Mouse (Mus musculus): ENCODE results near the gene 2210011C24Rik.

Gene 2210011C24Rik

GRCm38 (mm10) chr8:84002957-84003611 lies 8.9 kb downstream of the 2210011C24Rik start:
- Histone ChIP-seq H3K27me3 (ENCODE audit: insufficient read depth, low read length) (peaks cover 23% of the 10 kb centered on the region), H3K36me3 (ENCODE audit: insufficient read depth, low read length) (peaks cover 41% of the 10 kb centered on the region), H3K4me1 (replicated peaks; ENCODE audit: low read depth, low read length) (peaks cover 69% of the 10 kb centered on the region), H3K9me3 (ENCODE audit: low read length) (no peaks in the 10 kb centered on the region), H3K4me3 (replicated peaks; ENCODE audit: low read length) (no peak overlapping the region)
- no peak for TF ChIP-seq NANOG (IDR thresholded peaks at IDR 0.05; ENCODE audit: borderline replicate concordance, low read length)
- TF ChIP-seq POU5F1 (IDR thresholded peaks at IDR 0.05; ENCODE audit: borderline replicate concordance, low read length), result no peak
- no peak for TF ChIP-seq CTCF (conservative IDR thresholded peaks at IDR 0.05; ENCODE audit: low read length)

DNA sequence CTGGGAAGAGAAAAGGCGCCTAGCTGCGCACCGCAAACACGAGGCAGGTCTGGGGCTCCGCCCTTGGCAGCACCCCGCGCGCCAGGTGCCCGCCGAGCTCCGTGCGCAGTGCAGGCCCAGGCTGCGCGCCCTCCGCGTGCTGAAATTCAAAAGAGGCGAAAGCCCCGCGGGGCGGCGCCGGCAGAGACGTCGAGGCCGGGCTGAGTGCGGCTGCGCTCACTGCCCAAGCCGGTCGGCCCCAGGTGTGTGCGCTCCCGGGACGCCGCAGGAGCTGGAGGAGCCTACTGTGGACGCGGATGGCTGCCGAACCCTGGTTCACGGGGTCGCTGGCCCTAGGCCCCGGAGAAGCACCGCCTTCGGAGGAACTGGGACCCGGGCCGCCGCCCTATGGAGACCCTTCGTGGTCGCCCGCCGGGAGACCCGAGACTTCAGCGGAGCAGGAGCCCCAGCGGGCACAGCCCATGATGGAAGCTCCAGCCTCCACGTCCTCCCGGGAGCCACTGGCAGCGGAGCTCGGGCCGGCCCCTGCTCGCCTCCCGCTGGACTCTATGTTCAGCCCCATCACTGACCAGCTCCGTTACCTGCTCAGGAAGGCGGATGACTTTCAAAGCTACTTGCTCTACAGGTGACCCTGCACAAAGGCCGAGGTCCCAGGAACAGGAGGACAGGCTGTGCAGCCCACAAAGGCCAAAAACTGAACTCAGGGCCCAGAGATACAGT lies 10.5 kb downstream of the 2210011C24Rik start, which contains the start of gene 1700067K01Rik:
Gene 1700067K01Rik (plus strand): TSS at position 222 of the 720 bp plus-strand sequence.
- Histone ChIP-seq H3K4me1 (replicated peaks; ENCODE audit: low read depth, low read length) (peaks cover 61% of the 10 kb centered on the region), H3K36me3 (ENCODE audit: insufficient read depth, low read length) (peaks cover 41% of the 10 kb centered on the region), H3K27me3 (ENCODE audit: insufficient read depth, low read length) (peaks cover 24% of the 10 kb centered on the region), H3K9me3 (ENCODE audit: low read length) (no peaks in the 10 kb centered on the region), H3K4me3 (replicated peaks; ENCODE audit: low read length) (peak within 1 kb of the TSS; percentile 76)
- TF ChIP-seq POU5F1 (IDR thresholded peaks at IDR 0.05; ENCODE audit: borderline replicate concordance, low read length) (no peak), NANOG (IDR thresholded peaks at IDR 0.05; ENCODE audit: borderline replicate concordance, low read length) (no peak), CTCF (conservative IDR thresholded peaks at IDR 0.05; ENCODE audit: low read length) (no peak)

- Histone ChIP-seq H3K9me3 (ENCODE audit: low read length) (no peaks in the 10 kb centered on the region), H3K4me3 (replicated peaks; ENCODE audit: low read length) (peak overlapping the region; percentile 86; the same call in 1 of the 2 replicates), H3K27me3 (ENCODE audit: insufficient read depth, low read length) (peaks cover 38% of the 10 kb centered on the region), H3K4me1 (replicated peaks; ENCODE audit: low read depth, low read length) (peaks cover 64% of the 10 kb centered on the region), H3K36me3 (ENCODE audit: insufficient read depth, low read length) (peaks cover 44% of the 10 kb centered on the region)
- TF ChIP-seq NANOG (IDR thresholded peaks at IDR 0.05; ENCODE audit: borderline replicate concordance, low read length), result no peak
- TF ChIP-seq POU5F1 (IDR thresholded peaks at IDR 0.05; ENCODE audit: borderline replicate concordance, low read length), result no peak
- TF ChIP-seq CTCF (conservative IDR thresholded peaks at IDR 0.05; ENCODE audit: low read length), result no peak
Measured at GRCm38 (mm10) chr8:83999825-84000224, 12.1 kb downstream of the 2210011C24Rik start.

DNA sequence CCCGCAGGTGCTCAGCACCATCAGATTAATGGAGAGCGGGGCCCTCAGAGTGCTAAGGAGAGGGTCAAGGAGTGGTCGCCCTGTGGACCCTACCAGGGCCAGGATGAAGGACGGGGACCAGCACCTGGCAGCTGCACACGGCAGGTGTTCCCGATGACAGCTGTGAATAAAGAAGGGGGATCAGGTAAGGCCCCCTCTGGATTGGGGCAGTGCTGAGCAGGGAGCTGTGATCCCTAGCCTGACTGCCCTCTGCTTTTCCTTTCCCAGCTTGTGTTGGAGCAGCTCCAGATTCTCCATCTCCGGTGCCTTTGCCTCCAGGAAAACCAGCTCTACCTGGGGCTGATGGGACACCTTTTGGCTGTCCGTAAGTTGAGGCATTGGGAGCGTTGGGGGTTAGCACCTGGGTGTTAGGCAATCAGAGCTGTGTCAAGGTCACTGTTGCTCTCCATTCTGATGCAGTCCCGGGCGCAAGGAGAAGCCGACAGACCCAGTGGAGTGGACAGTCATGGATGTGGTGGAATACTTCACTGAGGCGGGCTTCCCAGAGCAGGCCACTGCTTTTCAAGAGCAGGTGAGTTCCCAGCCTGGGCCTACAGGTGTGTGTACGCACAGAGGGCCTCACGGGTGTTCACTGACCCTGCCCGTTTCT lies 12.8 kb downstream of the 2210011C24Rik start:
- H3K4me1 ChIP-seq (replicated peaks; ENCODE audit: low read depth, low read length), result peaks cover 61% of the 10 kb centered on the region
- H3K9me3 ChIP-seq (ENCODE audit: low read length), result no peaks in the 10 kb centered on the region
- H3K36me3 ChIP-seq (ENCODE audit: insufficient read depth, low read length), result peaks cover 50% of the 10 kb centered on the region
- peaks cover 42% of the 10 kb centered on the region for H3K27me3 ChIP-seq (ENCODE audit: insufficient read depth, low read length)
- H3K4me3 ChIP-seq (replicated peaks; ENCODE audit: low read length), result peak overlapping the region; percentile 86
- TF ChIP-seq POU5F1 (IDR thresholded peaks at IDR 0.05; ENCODE audit: borderline replicate concordance, low read length) (no peak), NANOG (IDR thresholded peaks at IDR 0.05; ENCODE audit: borderline replicate concordance, low read length) (no peak), CTCF (conservative IDR thresholded peaks at IDR 0.05; ENCODE audit: low read length) (no peak)

GRCm38 (mm10) chr8:83998231-83999056 lies 13.5 kb downstream of the 2210011C24Rik start:
- peak; percentile 43 for TF ChIP-seq CTCF (conservative IDR thresholded peaks at IDR 0.05; ENCODE audit: low read length)
- no peak for TF ChIP-seq NANOG (IDR thresholded peaks at IDR 0.05; ENCODE audit: borderline replicate concordance, low read length)
- peaks cover 50% of the 10 kb centered on the region for H3K36me3 ChIP-seq (ENCODE audit: insufficient read depth, low read length)
- peak overlapping the region; percentile 86 for H3K4me3 ChIP-seq (replicated peaks; ENCODE audit: low read length)
- H3K9me3 ChIP-seq (ENCODE audit: low read length), result no peaks in the 10 kb centered on the region
- peaks cover 40% of the 10 kb centered on the region for H3K27me3 ChIP-seq (ENCODE audit: insufficient read depth, low read length)
- peaks cover 54% of the 10 kb centered on the region for H3K4me1 ChIP-seq (replicated peaks; ENCODE audit: low read depth, low read length)

DNA sequence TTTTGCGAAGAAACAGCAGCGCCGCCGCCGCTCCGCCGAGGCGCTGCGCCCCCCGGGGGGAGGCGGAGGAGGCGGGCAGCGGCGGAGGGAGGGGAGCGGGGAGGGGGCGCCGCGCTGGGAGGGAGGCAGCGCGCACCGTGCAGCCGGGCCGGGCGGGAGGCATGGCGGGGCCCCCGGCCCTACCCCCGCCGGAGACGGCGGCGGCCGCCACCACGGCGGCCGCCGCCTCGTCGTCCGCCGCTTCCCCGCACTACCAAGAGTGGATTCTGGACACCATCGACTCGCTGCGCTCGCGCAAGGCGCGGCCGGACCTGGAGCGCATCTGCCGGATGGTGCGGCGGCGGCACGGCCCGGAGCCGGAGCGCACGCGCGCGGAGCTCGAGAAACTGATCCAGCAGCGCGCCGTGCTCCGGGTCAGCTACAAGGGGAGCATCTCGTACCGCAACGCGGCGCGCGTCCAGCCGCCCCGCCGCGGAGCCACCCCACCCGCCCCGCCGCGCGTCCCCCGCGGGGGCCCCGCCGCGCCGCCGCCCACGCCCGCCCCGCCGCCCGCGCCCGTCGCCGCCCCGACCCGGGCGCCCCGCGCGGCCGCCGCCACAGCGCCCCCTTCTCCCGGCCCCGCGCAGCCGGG lies 14.3 kb downstream of the 2210011C24Rik start, which contains the start of gene Samd1:
Gene Samd1 (plus strand): TSS at position 162 of the 631 bp plus-strand sequence.
- no peaks in the 10 kb centered on the region for H3K9me3 ChIP-seq (ENCODE audit: low read length)
- H3K4me3 ChIP-seq (replicated peaks; ENCODE audit: low read length), result peak within 1 kb of the TSS; percentile 86
- TF ChIP-seq NANOG (IDR thresholded peaks at IDR 0.05; ENCODE audit: borderline replicate concordance, low read length), result no peak
- TF ChIP-seq POU5F1 (IDR thresholded peaks at IDR 0.05; ENCODE audit: borderline replicate concordance, low read length), result no peak
- TF ChIP-seq CTCF (conservative IDR thresholded peaks at IDR 0.05; ENCODE audit: low read length), result no peak
- H3K4me1 ChIP-seq (replicated peaks; ENCODE audit: low read depth, low read length), result peaks cover 49% of the 10 kb centered on the region
- H3K27me3 ChIP-seq (ENCODE audit: insufficient read depth, low read length), result peaks cover 38% of the 10 kb centered on the region
- peaks cover 42% of the 10 kb centered on the region for H3K36me3 ChIP-seq (ENCODE audit: insufficient read depth, low read length)

DNA sequence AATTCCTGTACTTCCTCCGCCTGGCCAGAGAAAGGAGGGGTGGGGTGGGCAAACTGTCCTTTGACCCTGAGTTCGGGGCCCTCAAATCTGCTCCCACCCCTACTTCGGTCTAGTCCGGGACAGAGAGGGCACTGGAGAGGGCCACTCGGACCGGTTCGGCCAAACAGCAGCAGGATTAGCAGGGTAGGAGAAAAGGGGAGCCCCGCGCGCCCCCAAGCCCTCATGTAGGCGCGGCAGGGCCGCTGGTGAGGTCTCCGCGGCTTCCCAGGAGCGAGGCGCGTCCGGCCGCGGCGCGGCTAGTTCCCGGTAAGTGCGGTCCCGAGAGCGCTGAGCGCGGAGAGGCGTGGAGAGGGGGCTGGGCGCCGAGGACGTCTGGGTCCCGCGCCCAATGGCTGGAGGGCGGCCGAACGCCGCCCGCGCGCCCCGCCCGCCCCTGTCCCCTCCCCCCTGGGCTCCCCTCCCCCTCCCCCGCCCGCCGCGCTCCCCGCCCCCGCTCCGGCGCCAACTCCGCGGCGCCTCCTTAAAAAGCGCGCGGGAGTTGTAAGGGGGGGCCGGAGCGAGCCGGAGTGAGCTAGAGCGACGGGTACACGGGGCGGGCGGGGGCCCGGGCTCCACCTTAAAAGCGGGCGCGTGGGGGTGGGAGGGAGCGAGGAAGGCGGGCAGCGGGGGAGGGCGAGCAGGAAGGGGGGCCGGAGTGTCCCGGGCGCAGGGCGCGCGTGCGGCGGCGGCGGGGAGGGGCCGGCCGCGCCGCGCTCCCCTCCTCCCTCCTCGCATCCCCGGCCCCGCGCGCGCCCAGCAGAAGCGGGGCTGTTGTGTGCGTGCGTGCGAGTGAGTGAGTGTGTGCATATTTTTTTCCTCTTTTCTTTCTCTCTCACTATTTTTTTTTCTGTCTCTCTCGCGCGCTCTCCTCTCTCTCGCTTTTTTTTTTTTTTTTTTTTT lies 15.1 kb downstream of the 2210011C24Rik start:
- H3K4me1 ChIP-seq (replicated peaks; ENCODE audit: low read depth, low read length), result peaks cover 44% of the 10 kb centered on the region

More for the DNA sequence above, 15.1 kb downstream of the 2210011C24Rik start:
- Histone ChIP-seq H3K9me3 (ENCODE audit: low read length) (no peaks in the 10 kb centered on the region), H3K36me3 (ENCODE audit: insufficient read depth, low read length) (peaks cover 40% of the 10 kb centered on the region), H3K27me3 (ENCODE audit: insufficient read depth, low read length) (peaks cover 30% of the 10 kb centered on the region), H3K4me3 (replicated peaks; ENCODE audit: low read length) (peak overlapping the region; percentile 85)
- TF ChIP-seq NANOG (IDR thresholded peaks at IDR 0.05; ENCODE audit: borderline replicate concordance, low read length) (no peak), POU5F1 (IDR thresholded peaks at IDR 0.05; ENCODE audit: borderline replicate concordance, low read length) (no peak), CTCF (conservative IDR thresholded peaks at IDR 0.05; ENCODE audit: low read length) (no peak)
